Mouse (Mus musculus) urinary bladder, postnatal 36 days (tissue): ENCODE results near the gene Prox1.

ENCODE experiments used
- DNase-seq, 2 experiments: peaks; one replicate each; pipeline ENCODE4 v3.0.0; 2022; ENCODE audit warnings: low spot score in 2 of 2, mixed read lengths in 1 of 2

Gene Prox1

GRCm38 (mm10) chr1:190144416-190144815 is 26.1 kb downstream of the Prox1 start:
- DNase-seq = no peak

GRCm38 (mm10) chr1:190143593-190143992 is 26.9 kb downstream of the Prox1 start:
- DNase-seq = no peak

GRCm38 (mm10) chr1:190142584-190142983 is 27.9 kb downstream of the Prox1 start:
- no peak for DNase-seq

DNA sequence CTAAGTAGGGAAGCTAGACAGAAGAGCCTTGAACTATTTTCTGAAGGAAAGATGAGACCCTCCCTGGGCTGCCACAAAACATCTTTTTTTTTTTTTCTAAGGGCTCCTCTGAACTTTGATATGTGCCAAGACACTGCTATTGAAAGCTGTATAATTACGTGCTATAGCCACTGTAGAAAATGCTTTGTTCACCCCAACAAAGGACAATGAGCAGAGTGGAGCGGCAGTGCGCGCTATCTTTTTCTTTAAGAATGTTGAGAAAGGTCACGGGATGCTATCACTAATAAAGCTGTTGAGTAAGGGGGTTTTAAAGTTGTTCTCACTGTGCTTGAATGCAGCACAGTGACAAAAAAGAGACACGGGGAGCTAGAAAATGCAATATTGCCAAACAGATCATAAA is 30.0 kb downstream of the Prox1 start:
- DNase-seq = no peak

GRCm38 (mm10) chr1:190139711-190140405 is 30.7 kb downstream of the Prox1 start:
- no peak for DNase-seq

GRCm38 (mm10) chr1:190137943-190138342 is 32.6 kb downstream of the Prox1 start:
- no peak for DNase-seq

GRCm38 (mm10) chr1:190132897-190133296 is 37.6 kb downstream of the Prox1 start:
- DNase-seq = no peak

GRCm38 (mm10) chr1:190130888-190131287 is 39.6 kb downstream of the Prox1 start:
- no peak for DNase-seq

- DNase-seq = no peak
Observed at GRCm38 (mm10) chr1:190129553-190129952, 41.0 kb downstream of the Prox1 start.

DNA sequence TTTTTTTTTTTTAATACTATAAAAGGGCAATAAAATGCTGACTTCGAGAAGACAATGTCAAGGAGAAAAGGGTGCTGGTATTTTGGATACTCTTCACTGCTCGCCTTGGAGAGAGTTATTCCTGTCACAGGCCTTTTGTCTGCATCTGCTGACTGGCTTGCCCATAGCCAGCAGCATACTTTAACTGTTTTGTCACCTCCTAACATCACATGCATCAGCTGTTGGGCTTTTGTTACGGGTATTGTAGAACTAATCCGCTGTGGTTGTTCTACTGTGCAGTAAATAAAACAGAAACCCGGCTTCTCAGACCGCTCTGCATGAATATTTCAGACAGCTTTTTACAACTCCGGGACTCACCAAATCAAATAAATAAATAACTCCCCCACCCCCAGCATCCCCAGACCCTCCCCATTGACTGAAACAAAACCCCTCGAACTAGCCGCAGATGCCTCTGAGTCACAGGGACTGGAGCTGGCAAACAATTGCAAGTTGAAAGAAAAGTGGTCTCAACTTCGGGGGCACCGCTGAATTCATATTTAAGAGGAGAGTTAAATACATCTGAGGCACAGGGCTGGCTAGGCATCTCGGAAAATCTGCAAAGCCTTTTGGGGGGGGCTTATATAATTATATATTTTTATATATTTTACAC is 41.7 kb downstream of the Prox1 start:
- no peak for DNase-seq

- no peak for DNase-seq
Observed at GRCm38 (mm10) chr1:190127878-190128277, 42.6 kb downstream of the Prox1 start.

DNA sequence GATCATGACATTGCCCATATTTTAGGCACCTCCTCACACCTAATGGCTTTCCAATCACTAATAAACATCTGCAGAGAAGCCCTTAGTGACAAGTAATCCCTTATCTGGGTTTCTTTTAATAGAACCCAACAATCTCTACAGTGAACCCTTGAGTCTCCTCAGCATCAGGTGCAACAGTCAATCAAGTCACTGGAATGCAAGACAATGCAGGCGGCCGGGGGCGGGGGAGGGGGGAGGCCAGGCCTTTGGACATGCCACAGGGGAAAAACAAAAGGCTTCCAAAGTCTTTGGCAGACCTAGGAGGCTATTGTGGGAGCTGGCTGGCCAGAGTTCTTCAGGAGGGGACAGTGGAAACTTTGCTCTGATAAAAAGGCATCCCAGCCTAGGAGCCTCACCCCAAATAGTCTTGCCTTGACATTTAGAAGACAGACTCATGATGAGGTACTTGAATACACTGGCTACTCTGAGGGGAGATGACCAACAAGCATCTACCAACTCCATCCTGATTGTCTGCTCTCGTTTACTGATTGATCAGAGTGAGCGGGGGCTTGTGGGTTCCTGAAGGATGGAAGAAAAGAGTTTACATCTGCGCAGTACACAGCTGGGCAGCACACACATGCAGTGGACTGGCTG is 43.2 kb downstream of the Prox1 start:
- DNase-seq = no peak

DNA sequence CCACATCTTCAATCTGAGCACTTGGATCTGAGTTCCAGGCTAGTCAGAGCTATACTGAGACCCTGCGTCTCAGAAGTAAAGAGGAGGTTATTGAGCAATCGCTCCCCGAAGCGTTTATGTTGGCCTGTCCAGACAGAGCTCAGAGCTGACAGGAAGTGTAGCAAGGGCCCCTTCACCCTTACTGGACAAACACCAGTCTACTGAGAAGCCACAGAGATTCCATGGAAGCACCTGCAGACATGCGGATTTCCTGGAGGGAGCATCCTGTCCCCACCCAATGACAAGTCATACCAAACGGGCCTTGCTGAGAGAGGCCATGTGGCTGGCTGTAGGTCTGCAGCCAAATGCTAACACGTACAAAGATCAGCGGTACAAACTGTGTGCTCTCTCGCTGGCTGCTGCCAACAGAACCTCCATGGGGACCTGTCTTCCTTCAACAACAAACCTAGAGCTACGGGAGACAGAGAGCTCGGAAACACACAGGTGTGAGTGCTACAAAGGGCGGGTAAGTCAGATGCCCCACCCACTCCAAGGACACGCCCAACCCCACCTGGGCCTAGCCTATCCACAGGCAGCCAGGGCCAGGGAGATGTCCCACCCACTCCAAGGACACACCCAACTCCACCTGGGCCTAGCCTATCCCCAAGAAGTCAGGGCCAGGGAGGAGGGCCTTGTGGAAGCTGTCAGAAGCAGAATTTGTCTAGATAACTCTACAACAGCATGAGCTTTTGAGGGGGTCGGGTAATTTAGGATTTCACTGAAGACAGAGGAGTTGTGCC is 45.4 kb downstream of the Prox1 start:
- no peak for DNase-seq

GRCm38 (mm10) chr1:190123404-190123803 is 47.1 kb downstream of the Prox1 start:
- no peak for DNase-seq

- DNase-seq = no peak
Observed at GRCm38 (mm10) chr1:190115985-190116384, 54.5 kb downstream of the Prox1 start.

DNA sequence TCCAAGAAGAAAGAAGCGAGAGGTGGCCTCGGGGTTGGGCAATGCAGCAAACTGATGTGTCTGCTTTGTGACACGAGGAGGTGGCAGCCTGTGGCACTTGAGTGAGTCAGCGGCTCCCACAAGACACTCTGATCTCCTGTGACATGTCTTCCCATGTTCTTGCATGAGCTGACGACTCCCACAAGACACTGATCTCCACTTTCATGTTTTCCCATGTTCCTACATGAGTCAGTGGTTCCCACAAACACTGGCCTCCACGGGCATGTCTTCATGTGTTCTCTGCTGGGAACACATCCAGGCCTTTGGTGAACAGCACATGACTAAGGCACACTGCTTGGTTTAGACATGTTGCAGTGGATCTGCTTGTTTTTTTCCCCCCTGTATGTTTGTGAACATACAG is 58.8 kb downstream of the Prox1 start:
- no peak for DNase-seq

- DNase-seq = no peak
Observed at GRCm38 (mm10) chr1:190107587-190107986, 62.9 kb downstream of the Prox1 start.

GRCm38 (mm10) chr1:190106674-190107420 is 63.7 kb downstream of the Prox1 start:
- DNase-seq = no peak

DNA sequence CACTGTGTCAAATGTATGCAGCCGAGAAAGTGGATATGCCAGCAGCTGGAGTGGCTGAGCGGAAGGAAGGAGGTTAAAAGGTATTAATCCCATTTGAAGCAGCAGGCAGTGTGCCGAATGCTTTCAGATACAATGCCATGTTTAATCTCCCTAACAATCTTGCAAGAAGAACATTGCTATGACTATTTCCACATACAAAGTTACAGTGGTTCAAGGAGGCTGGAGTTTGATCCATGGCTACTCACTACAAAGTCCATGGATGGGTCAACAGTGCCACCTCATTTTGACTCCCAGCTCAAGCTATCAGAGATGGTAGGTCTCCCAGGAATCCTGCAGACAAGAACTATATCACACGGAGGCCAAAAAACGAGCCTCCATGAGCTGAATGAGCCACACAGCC is 64.5 kb downstream of the Prox1 start:
- no peak for DNase-seq

DNA sequence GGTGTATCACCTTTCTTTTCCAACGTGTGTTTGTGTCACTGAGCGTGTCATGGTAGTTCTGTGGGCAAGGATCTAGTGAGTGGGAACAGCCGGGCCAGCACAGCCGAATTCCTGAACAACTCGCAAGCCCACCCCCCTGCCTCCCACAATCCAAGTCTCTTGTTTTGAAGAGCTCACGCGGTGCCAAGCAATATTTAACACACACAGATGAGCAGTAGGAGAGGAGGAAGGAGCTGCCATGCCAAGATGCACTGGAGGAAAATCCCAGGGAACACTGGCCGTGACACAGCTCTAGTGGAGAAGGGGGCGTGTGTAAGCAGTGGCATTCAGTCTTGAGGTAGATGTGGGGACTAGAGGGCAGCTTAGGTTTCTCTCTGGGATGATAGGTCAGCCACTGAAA is 77.2 kb downstream of the Prox1 start:
- DNase-seq = no peak

DNA sequence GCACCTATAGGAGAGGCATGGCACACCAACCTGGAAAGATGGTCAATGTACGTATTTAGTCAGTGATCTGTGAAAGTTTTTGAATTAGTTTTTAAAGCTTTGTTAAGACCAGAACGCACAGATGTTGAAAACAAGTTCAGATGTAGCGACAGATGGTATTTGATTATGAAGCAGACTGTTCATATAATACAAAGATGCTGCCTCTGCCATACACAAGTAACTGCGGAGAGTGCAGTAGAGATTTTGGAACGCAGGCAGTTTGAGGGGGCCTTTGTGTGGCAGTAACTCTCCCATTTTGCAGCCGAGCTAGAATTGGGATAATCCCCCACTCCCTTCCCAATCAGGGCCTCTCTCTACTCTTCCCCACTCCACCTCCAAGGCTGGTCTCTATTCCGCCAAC is 78.4 kb downstream of the Prox1 start:
- no peak for DNase-seq

GRCm38 (mm10) chr1:190088929-190089328 is 81.6 kb downstream of the Prox1 start:
- no peak for DNase-seq
